Mouse (Mus musculus) layer of hippocampus, adult 9-11 months (tissue): Measurements from ENCODE around the gene Rhox12.

ENCODE experiments used
- DNase-seq: peaks from one replicate; pipeline ENCODE4 v3.0.0; 2022

Gene Rhox12

GRCm38 (mm10) chrX:38110807-38111206 lies at the start of gene Rhox12:
Rhox12 (minus strand) TSS chrX:38110907.
- DNase-seq = no peak

- DNase-seq = no peak
These were observed 48.4 kb upstream of the Rhox12 start for GRCm38 (mm10) chrX:38159097-38159496.

GRCm38 (mm10) chrX:38121478-38121877 lies 10.8 kb upstream of the Rhox12 start:
- DNase-seq = no peak

GRCm38 (mm10) chrX:38120982-38121381 lies 10.3 kb upstream of the Rhox12 start, which contains the start of gene Rhox13:
Rhox13 (plus strand) TSS chrX:38121219.
- no peak for DNase-seq

- no peak for DNase-seq
These were observed 25.7 kb downstream of the Rhox12 start, which contains the start of gene Rhox11 for GRCm38 (mm10) chrX:38085041-38085440. Rhox11 (minus strand) TSS chrX:38085141.

GRCm38 (mm10) chrX:38084226-38084625 lies 26.5 kb downstream of the Rhox12 start:
- DNase-seq = no peak

- no peak for DNase-seq
These were observed 44.5 kb downstream of the Rhox12 start, which contains the start of gene Rhox10 for GRCm38 (mm10) chrX:38066175-38066574. Rhox10 (plus strand) TSS chrX:38066475.

- no peak for DNase-seq
These were observed 49.2 kb downstream of the Rhox12 start for GRCm38 (mm10) chrX:38061544-38061943.
